Mouse (Mus musculus): ENCODE results near the gene Sh3rf1. TPM values are rescaled to one million over a fixed set of nuclear protein-coding genes. Genes with fewer than 3 reads are reported as not detected.

Sh3rf1 gene
- polyA plus RNA-seq, 1 experiment from 2014 or later: 25.3 TPM

DNA sequence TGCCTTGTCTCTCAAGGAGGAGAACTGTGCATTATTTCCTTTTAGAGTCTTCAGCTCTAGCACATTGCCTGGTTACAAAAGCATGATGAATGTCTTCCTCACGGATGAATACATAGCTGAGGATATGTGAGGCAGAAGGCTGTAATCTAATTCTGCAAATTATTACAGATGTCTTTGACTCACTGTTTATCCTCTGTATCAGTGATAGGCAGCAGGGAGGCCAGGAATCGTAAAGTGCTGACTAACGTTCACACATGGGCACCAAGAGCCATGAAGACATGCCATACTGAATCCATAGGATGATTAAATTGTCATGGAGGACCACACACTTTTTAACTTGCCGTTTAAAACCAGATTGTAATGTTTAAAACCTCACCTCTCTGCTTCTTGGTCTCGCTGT lies 103.7 kb downstream of the Sh3rf1 start:
- Histone ChIP-seq H3K27ac (ENCODE audit: low read depth, low read length) (no peak overlapping the region), H3K4me1 (replicated peaks; ENCODE audit: control insufficient read depth, insufficient read depth, low read length) (peaks cover 3% of the 10 kb centered on the region), H3K4me2 (replicated peaks; ENCODE audit: low read depth, low read length) (no peak overlapping the region), H3K4me3 (ENCODE audit: low read depth, low read length) (no peak overlapping the region), H3K36me3 (ENCODE audit: control insufficient read depth, insufficient read depth, low read length) (no peaks in the 10 kb centered on the region; the same call in 1 of the 2 replicates), H3K9ac (ENCODE audit: low read depth, low read length) (no peak overlapping the region), H3K27me3 (ENCODE audit: control insufficient read depth, insufficient read depth, low read length) (no peaks in the 10 kb centered on the region), H3K9me3 (ENCODE audit: control insufficient read depth, low read length) (no peaks in the 10 kb centered on the region)
- WGBS: 86% methylated on average over 5 of the region's 5 CpGs
- DNase-seq (ENCODE audit: low spot score) (no peak), ATAC-seq (ENCODE audit: low FRiP score) (no peak)

DNA sequence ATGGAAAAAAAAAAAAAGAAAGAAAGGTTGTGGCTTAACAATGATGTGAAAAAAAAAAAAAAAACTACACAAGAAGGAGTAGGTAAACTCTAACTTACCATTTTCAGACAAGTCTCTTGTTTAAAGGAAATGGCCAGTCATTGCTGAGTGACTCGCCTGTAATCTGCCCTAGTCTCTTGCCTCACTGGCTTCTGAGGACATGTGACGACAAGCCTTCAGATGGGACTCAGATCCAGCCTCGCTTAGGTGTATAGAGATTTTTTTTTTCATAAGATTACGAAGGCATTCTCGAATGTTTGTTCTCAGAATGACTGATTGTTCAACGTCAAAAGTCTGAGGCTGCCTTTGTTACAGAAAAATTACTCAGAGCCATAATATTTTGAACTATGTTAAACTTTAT lies 116.0 kb downstream of the Sh3rf1 start:
- Histone ChIP-seq H3K36me3 (ENCODE audit: control insufficient read depth, insufficient read depth, low read length) (no peaks in the 10 kb centered on the region), H3K27me3 (ENCODE audit: control insufficient read depth, insufficient read depth, low read length) (no peaks in the 10 kb centered on the region), H3K4me1 (replicated peaks; ENCODE audit: control insufficient read depth, insufficient read depth, low read length) (no peaks in the 10 kb centered on the region), H3K27ac (ENCODE audit: low read depth, low read length) (no peak overlapping the region), H3K4me3 (ENCODE audit: low read depth, low read length) (no peak overlapping the region), H3K4me2 (replicated peaks; ENCODE audit: low read depth, low read length) (no peak overlapping the region), H3K9ac (ENCODE audit: low read depth, low read length) (no peak overlapping the region), H3K9me3 (ENCODE audit: control insufficient read depth, low read length) (no peaks in the 10 kb centered on the region)
- no peak for DNase-seq (ENCODE audit: low spot score)
- no peak for ATAC-seq (ENCODE audit: low FRiP score)
- WGBS: 89% methylated on average over 6 of the region's 6 CpGs

DNA sequence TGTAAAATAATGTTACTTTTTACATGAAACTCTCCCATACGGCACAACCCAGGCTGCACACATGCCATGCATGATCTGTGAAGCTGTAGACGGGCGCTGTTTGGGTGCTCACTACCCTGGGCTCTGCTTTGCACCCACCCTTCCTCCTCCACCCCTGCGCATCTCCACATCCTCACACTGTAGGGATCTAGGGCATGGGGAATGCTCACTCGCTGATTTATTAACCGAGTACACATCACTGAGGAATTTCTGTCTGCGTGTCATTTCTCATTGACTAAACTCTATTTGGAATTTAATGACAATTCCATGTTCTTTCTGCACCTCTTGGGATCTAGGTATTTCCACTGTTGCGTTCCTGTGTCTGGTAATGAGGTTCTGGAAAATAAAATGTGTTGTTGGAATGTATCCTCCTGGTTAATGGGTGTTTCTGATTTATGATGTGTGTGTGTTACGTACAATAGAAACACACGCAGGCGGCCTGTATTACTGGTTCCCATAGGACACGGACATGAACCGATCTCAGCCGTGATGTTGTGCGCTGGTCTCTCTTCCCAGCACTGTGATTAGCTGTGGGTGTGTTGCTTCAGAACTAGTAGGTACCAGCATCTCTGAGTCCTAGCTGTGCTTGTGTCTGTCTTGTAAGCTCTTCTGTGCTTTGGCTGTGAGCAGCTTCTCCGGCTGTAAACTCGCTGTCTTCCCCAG lies 116.8 kb downstream of the Sh3rf1 start:
- Histone ChIP-seq H3K27ac (ENCODE audit: low read depth, low read length) (no peak overlapping the region), H3K36me3 (ENCODE audit: control insufficient read depth, insufficient read depth, low read length) (no peaks in the 10 kb centered on the region), H3K9ac (ENCODE audit: low read depth, low read length) (no peak overlapping the region), H3K4me2 (replicated peaks; ENCODE audit: low read depth, low read length) (no peak overlapping the region), H3K4me3 (ENCODE audit: low read depth, low read length) (no peak overlapping the region), H3K27me3 (ENCODE audit: control insufficient read depth, insufficient read depth, low read length) (no peaks in the 10 kb centered on the region), H3K9me3 (ENCODE audit: control insufficient read depth, low read length) (no peaks in the 10 kb centered on the region), H3K4me1 (replicated peaks; ENCODE audit: control insufficient read depth, insufficient read depth, low read length) (no peaks in the 10 kb centered on the region)
- no peak; the same call in 1 of the 2 replicates for ATAC-seq (ENCODE audit: low FRiP score)
- no peak for DNase-seq (ENCODE audit: low spot score)
- WGBS: 85% methylated on average over 17 of the region's 17 CpGs

DNA sequence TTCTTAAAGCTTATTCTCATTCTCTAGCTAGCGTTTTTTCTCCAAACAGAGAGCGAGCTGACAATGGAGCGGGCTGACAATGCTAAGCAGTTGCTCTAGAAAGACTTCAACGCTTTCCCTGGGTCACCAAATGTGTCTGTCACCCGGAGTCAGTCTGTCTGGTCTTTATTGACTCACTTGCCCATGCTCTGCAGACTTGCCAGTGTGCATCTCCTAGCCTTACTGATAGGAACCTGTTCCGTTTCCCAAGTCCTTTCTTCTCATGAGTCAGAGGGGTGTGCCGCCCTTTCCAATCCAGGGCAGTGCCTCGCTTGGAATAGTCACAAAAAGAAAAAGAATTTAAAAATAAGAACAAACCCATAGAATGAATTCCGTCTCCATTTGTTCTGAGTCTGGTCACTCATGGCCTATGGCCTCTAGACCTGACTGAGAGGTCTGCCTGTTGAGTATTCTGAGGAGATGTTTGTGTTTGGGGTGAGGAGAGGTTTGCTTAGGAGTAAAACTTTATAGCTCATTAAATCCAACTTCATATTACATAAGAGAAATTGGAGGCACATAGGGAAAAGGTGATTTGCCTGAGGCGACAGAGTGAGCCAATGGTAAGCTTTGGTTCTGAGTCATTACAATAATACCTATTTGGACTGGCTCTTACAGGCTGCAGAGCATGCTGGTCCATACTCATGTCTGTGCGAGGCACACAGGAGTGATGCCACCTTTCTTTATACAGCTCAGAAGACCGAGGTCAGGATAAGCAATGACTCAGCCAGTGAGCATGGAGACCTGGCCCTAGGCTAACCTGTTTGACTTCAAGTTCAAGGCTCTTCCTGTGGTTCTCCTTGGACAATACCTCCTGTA lies 118.1 kb downstream of the Sh3rf1 start:
- Histone ChIP-seq H3K27ac (ENCODE audit: low read depth, low read length) (no peak overlapping the region), H3K4me2 (replicated peaks; ENCODE audit: low read depth, low read length) (no peak overlapping the region), H3K36me3 (ENCODE audit: control insufficient read depth, insufficient read depth, low read length) (no peaks in the 10 kb centered on the region), H3K4me1 (replicated peaks; ENCODE audit: control insufficient read depth, insufficient read depth, low read length) (no peaks in the 10 kb centered on the region), H3K4me3 (ENCODE audit: low read depth, low read length) (no peak overlapping the region), H3K9ac (ENCODE audit: low read depth, low read length) (no peak overlapping the region), H3K27me3 (ENCODE audit: control insufficient read depth, insufficient read depth, low read length) (no peaks in the 10 kb centered on the region), H3K9me3 (ENCODE audit: control insufficient read depth, low read length) (no peaks in the 10 kb centered on the region)
- ATAC-seq (ENCODE audit: low FRiP score) (no peak), DNase-seq (ENCODE audit: low spot score) (no peak)
- WGBS: 59% methylated on average over 12 of the region's 12 CpGs

DNA sequence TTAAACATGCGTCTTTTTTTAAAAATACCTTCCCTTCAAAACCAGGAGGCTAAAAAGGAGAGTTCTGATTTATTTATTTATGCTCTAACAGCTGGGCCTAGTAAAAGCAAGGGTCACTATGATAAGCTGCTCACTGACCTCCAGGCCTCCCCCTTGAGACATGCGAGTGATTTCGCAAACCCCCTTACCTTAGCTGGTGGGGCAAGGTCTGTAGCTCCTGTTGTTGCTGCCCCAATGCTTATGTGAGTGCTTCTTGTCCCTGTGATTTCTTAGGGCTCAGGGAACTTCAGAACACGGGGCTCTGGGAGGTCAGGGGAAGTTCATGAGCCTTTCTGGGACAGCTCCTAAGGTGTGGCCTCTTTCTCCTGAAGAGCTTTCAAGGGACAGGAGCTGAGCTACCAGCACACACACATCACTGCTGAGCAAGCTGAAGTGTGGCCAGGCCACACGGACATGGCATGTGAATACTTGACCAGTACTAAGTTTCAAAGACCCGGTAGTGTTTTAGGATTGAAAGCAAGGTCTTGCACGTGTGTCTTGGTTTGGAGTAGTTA lies 118.9 kb downstream of the Sh3rf1 start:
- H3K4me1 ChIP-seq (replicated peaks; ENCODE audit: control insufficient read depth, insufficient read depth, low read length): no peaks in the 10 kb centered on the region
- no peak overlapping the region for H3K27ac ChIP-seq (ENCODE audit: low read depth, low read length)
- H3K27me3 ChIP-seq (ENCODE audit: control insufficient read depth, insufficient read depth, low read length): no peaks in the 10 kb centered on the region
- no peak overlapping the region for H3K4me2 ChIP-seq (replicated peaks; ENCODE audit: low read depth, low read length)
- ATAC-seq (ENCODE audit: low FRiP score): no peak
- H3K9me3 ChIP-seq (ENCODE audit: control insufficient read depth, low read length): no peaks in the 10 kb centered on the region
- DNase-seq (ENCODE audit: low spot score): no peak
- no peaks in the 10 kb centered on the region for H3K36me3 ChIP-seq (ENCODE audit: control insufficient read depth, insufficient read depth, low read length)
- WGBS: 73% methylated on average over 7 of the region's 7 CpGs
- H3K4me3 ChIP-seq (ENCODE audit: low read depth, low read length): no peak overlapping the region
- no peak overlapping the region for H3K9ac ChIP-seq (ENCODE audit: low read depth, low read length)

DNA sequence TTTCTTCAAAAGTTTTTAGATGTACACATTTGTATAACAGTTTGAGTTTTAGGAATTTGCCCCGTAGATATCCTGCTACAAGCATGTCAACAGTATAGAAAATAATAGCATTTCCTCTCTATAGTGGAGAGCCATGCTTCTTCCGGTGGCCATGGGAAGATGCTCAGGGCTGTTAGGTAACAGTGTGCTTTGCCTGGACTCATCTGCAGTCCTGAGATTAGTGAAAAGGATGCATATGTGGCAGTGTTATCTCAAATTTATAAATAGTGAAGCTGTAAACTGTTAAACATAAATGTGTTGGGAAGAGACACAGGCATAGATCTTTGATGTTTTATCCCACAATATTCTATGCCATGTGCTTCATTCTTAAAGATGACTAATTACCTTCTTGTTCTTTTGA lies 120.8 kb downstream of the Sh3rf1 start:
- H3K27ac ChIP-seq (ENCODE audit: low read depth, low read length): no peak overlapping the region
- WGBS: 93% methylated on average over 2 of the region's 2 CpGs
- no peaks in the 10 kb centered on the region for H3K36me3 ChIP-seq (ENCODE audit: control insufficient read depth, insufficient read depth, low read length)
- H3K4me3 ChIP-seq (ENCODE audit: low read depth, low read length): no peak overlapping the region
- no peak for ATAC-seq (ENCODE audit: low FRiP score)
- no peak overlapping the region for H3K9ac ChIP-seq (ENCODE audit: low read depth, low read length)
- H3K9me3 ChIP-seq (ENCODE audit: control insufficient read depth, low read length): no peaks in the 10 kb centered on the region
- DNase-seq (ENCODE audit: low spot score): no peak
- H3K4me1 ChIP-seq (replicated peaks; ENCODE audit: control insufficient read depth, insufficient read depth, low read length): no peaks in the 10 kb centered on the region
- no peak overlapping the region for H3K4me2 ChIP-seq (replicated peaks; ENCODE audit: low read depth, low read length)
- H3K27me3 ChIP-seq (ENCODE audit: control insufficient read depth, insufficient read depth, low read length): no peaks in the 10 kb centered on the region

DNA sequence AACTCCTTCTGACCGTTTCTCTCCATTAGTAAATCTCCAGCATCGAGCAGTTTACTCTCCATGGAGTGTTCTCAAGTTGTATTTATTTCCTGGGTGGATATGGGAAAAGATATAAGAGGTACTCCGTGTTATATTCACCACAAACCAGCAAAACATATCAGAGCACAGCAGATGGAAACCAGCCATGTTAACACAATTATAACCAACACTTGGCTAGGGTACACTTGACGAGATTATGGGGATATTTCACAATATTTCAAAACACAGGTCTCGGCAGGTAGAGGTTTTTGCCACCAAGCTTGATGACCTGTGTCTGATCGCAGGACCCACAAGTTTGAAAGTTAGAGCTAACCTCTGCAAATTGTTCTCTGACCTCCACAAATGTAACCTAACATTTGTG lies 123.3 kb downstream of the Sh3rf1 start:
- Histone ChIP-seq H3K4me3 (ENCODE audit: low read depth, low read length) (no peak overlapping the region), H3K9me3 (ENCODE audit: control insufficient read depth, low read length) (no peaks in the 10 kb centered on the region), H3K4me2 (replicated peaks; ENCODE audit: low read depth, low read length) (no peak overlapping the region), H3K36me3 (ENCODE audit: control insufficient read depth, insufficient read depth, low read length) (no peaks in the 10 kb centered on the region), H3K9ac (ENCODE audit: low read depth, low read length) (no peak overlapping the region), H3K4me1 (replicated peaks; ENCODE audit: control insufficient read depth, insufficient read depth, low read length) (no peaks in the 10 kb centered on the region), H3K27ac (ENCODE audit: low read depth, low read length) (no peak overlapping the region), H3K27me3 (ENCODE audit: control insufficient read depth, insufficient read depth, low read length) (no peaks in the 10 kb centered on the region)
- ATAC-seq (ENCODE audit: low FRiP score): no peak
- WGBS: 93% methylated on average over 6 of the region's 6 CpGs
- no peak for DNase-seq (ENCODE audit: low spot score)

DNA sequence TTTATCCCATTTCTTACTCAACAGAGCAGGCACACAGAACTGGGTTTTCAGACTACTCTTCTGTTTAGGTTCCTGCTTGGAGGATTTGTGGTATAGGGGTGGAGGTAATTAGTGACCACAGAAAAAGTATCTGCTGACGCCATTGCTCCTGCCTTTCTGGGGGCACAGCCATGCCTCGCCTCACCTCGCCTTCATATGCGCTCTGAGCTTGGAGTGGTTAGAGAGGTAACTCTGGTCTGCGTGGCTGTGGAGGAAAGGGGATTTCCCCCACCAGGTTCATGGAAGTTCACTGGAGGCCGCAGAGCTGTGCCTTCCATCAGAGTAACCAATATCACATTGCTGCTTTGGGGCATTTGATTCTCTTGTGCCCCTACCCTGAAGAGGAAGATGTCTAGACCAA lies 123.9 kb downstream of the Sh3rf1 start:
- ATAC-seq (ENCODE audit: low FRiP score) (no peak), DNase-seq (ENCODE audit: low spot score) (no peak)
- Histone ChIP-seq H3K9me3 (ENCODE audit: control insufficient read depth, low read length) (no peaks in the 10 kb centered on the region), H3K4me1 (replicated peaks; ENCODE audit: control insufficient read depth, insufficient read depth, low read length) (no peaks in the 10 kb centered on the region), H3K9ac (ENCODE audit: low read depth, low read length) (no peak overlapping the region), H3K36me3 (ENCODE audit: control insufficient read depth, insufficient read depth, low read length) (no peaks in the 10 kb centered on the region), H3K4me2 (replicated peaks; ENCODE audit: low read depth, low read length) (no peak overlapping the region), H3K27me3 (ENCODE audit: control insufficient read depth, insufficient read depth, low read length) (no peaks in the 10 kb centered on the region), H3K27ac (ENCODE audit: low read depth, low read length) (no peak overlapping the region), H3K4me3 (ENCODE audit: low read depth, low read length) (no peak overlapping the region)
- WGBS: 91% methylated on average over 6 of the region's 6 CpGs

Data from hindbrain, embryonic 11.5 days (tissue).